Mouse (Mus musculus): ENCODE results near the gene Zfp936. TPM values are rescaled to one million over a fixed set of nuclear protein-coding genes. Genes with fewer than 3 reads are reported as not detected.
"Not testable (repeated sequence)": the region's sequence is repeated elsewhere in the genome, so short reads cannot be mapped to it uniquely, and the experiment has no call there.

Gene Zfp936
- not detected in 2 replicates for polyA plus RNA-seq (2016; fragmentation: Nextera tagmentation; extraction: Ambion mirVana)

DNA sequence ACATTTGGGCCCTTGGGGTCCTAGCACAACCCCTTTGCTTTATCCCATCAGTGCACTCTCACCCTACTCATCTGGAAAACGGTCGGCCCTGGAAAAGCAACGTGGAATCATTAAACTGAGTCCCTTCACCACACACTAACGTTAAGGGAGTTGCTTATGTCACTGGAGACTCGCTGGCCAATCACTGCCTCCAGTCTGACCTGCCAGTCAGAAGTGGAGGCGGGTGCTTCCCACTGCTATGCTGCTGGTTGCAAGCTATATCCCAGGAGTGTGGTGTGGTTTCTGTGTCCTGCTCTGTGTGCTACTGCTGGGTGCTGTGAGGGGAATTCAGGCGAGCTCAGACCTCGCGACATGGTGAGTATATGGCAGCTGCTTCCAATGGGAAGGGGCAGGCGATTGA lies at the start of gene Zfp936:
Zfp936 (plus strand) TSS at position 301 of the 400 bp plus-strand sequence.
- H3K27ac ChIP-seq, result not testable (repeated sequence)

GRCm38 (mm10) chr7:43077831-43078230 lies 36.2 kb upstream of the Zfp936 start:
- 96% methylated on average over 8 of the region's 8 CpGs for WGBS
- Histone ChIP-seq H3K4me3 (no peak overlapping the region), H3K36me3 (no peaks in the 10 kb centered on the region), H3K4me1 (no peaks in the 10 kb centered on the region), H3K9me3 (replicated peaks) (no peaks in the 10 kb centered on the region), H3K27me3 (ENCODE audit: low read depth, poor library complexity, severe bottlenecking) (no peaks in the 10 kb centered on the region), H3K27ac (no peak overlapping the region)
- no peak for DNase-seq (ENCODE audit: low spot score)

More for the DNA sequence above, at the start of gene Zfp936:
- not testable (repeated sequence) for H3K4me1 ChIP-seq; DNase-seq (ENCODE audit: low spot score); H3K36me3 ChIP-seq; H3K9me3 ChIP-seq (replicated peaks); H3K27me3 ChIP-seq (ENCODE audit: low read depth, poor library complexity, severe bottlenecking); H3K4me3 ChIP-seq
- 85% methylated on average over 10 of the region's 10 CpGs for whole genome bisulfite sequencing

DNA sequence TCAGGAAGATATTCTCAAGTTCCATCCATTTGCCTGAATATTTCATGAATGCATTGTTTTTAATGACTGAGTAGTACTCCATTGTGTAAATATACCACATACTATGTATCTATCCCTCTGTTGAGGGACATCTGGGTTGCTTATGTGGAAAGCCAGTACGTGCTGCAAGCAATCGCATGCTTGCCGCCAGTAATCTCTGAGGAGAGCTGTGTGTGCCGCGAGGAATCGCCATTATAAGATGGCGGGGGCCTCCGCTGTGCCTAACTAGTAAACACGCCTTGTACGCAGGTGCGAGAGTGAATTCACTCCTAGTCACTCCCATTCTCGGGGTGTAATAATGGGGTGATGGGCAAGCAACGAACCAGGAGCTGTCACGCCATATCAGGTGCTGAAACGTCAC lies 14.7 kb downstream of the Zfp936 start:
- not testable (repeated sequence) for H3K27ac ChIP-seq; DNase-seq (ENCODE audit: low spot score); H3K36me3 ChIP-seq; H3K4me1 ChIP-seq; H3K4me3 ChIP-seq; H3K27me3 ChIP-seq (ENCODE audit: low read depth, poor library complexity, severe bottlenecking)
- 95% methylated on average over 15 of the region's 15 CpGs for WGBS
- peaks cover 19% of the 10 kb centered on the region for H3K9me3 ChIP-seq (replicated peaks)

DNA sequence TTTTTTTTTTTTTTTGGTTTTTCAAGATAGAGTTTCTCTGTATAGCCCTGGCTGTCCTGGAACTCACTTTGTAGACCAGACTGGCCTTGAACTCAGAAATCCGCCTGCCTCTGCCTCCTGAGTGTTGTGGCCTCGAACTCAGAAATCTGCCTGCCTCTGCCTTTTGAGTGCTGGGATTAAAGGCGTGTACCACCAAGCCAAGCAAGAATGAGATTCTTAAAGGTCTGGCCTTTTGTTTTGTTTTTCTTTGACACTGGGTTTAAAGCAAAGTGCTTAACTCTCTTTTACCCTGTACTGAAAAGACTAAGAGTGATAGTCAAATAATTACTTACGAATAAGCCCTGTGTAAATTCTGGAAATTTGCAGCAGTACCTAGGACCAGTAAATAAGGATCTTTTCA lies 50.1 kb downstream of the Zfp936 start:
- not testable (repeated sequence) for H3K36me3 ChIP-seq; H3K27ac ChIP-seq; H3K4me3 ChIP-seq; H3K27me3 ChIP-seq (ENCODE audit: low read depth, poor library complexity, severe bottlenecking); DNase-seq (ENCODE audit: low spot score); H3K4me1 ChIP-seq
- H3K9me3 ChIP-seq (replicated peaks), result peaks cover 32% of the 10 kb centered on the region
- WGBS, result 79% methylated on average over 4 of the region's 4 CpGs

DNA sequence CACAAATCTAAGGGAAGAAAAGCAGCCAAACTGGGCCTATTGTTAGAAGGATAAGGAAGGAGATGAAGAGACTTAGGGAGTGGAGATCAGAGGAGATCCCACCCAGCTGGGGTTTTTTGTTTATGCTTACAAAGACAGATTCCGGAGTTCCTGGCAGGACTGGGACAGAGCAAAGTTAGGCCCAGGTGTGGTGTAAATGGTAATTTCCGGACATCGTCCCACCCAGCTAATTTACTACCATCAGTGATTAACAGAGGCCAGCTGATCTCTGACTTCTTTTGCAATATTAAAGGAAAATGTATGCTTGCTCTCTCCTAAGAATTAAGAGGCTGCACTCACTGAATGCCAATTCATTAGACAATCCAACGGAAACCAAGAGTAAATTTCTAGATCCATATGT lies 53.1 kb downstream of the Zfp936 start:
- H3K9me3 ChIP-seq (replicated peaks), result peaks cover 33% of the 10 kb centered on the region
- DNase-seq (ENCODE audit: low spot score); H3K27me3 ChIP-seq (ENCODE audit: low read depth, poor library complexity, severe bottlenecking); H3K27ac ChIP-seq; H3K36me3 ChIP-seq; H3K4me1 ChIP-seq; H3K4me3 ChIP-seq: not testable (repeated sequence)
- WGBS, result 86% methylated on average over 4 of the region's 4 CpGs

- WGBS, result 87% methylated on average over 1 of the region's 1 CpGs
- not testable (repeated sequence) for H3K36me3 ChIP-seq; H3K27me3 ChIP-seq (ENCODE audit: low read depth, poor library complexity, severe bottlenecking); H3K4me1 ChIP-seq; H3K27ac ChIP-seq; DNase-seq (ENCODE audit: low spot score); H3K4me3 ChIP-seq
- H3K9me3 ChIP-seq (replicated peaks), result peaks cover 34% of the 10 kb centered on the region
Measured at GRCm38 (mm10) chr7:43167811-43168210, 53.8 kb downstream of the Zfp936 start.

DNA sequence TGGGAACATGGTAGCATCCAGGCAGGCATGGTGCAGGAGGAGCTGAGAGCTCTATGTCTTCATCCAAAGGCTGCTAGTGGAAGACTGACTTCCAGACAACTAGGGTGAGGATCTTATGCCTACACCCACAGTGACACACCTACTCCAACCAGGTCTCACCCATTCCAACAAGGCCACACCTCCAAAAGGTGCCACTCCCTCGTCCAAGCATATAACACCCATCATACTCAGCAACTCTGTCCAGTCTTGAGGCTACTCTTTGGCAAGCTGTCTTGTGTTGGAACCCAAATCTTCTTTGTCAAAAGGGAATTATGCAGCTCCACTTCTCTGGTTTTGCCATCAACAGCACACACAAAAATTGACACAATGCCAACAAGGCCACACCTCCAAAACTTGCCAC lies 54.2 kb downstream of the Zfp936 start:
- peaks cover 35% of the 10 kb centered on the region for H3K9me3 ChIP-seq (replicated peaks)
- not testable (repeated sequence) for DNase-seq (ENCODE audit: low spot score); H3K36me3 ChIP-seq; H3K4me1 ChIP-seq; H3K27me3 ChIP-seq (ENCODE audit: low read depth, poor library complexity, severe bottlenecking); H3K4me3 ChIP-seq; H3K27ac ChIP-seq
- WGBS, result 65% methylated on average over 1 of the region's 1 CpGs

- no peak for DNase-seq (ENCODE audit: low spot score)
- no peaks in the 10 kb centered on the region for H3K27me3 ChIP-seq (ENCODE audit: low read depth, poor library complexity, severe bottlenecking)
- H3K4me3 ChIP-seq, result no peak overlapping the region
- no peaks in the 10 kb centered on the region for H3K4me1 ChIP-seq
- peaks cover 23% of the 10 kb centered on the region for H3K9me3 ChIP-seq (replicated peaks)
- H3K27ac ChIP-seq, result no peak overlapping the region
- 90% methylated on average over 14 of the region's 14 CpGs for WGBS
- no peaks in the 10 kb centered on the region for H3K36me3 ChIP-seq
Measured at GRCm38 (mm10) chr7:43177003-43177702, 63.1 kb downstream of the Zfp936 start.

DNA sequence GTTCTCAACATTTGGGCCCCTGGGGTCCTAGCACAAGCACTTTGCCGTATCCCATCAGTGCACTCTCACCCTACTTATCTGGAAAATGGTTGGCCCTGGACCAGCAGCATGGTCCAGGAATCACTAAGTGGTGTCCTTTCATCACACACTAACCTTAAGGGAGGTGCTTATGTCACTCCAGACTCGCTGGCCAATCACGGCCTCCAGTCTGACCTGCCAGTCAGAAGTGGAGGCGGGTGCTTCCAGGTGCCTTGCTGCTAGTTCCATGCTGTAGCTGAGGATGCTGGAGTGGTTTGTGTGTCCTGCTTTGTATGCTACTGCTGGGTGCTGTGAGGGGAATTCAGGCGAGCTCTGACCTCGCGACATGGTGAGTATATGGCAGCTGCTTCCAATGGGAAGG lies 99.8 kb downstream of the Zfp936 start:
- not testable (repeated sequence) for H3K4me1 ChIP-seq; H3K4me3 ChIP-seq; H3K9me3 ChIP-seq (replicated peaks); H3K36me3 ChIP-seq; H3K27ac ChIP-seq; H3K27me3 ChIP-seq (ENCODE audit: low read depth, poor library complexity, severe bottlenecking); DNase-seq (ENCODE audit: low spot score)
- 85% methylated on average over 7 of the region's 7 CpGs for WGBS

Small RNA genes lying within 50 kb of the gene (microRNA-seq; reads per million reads assigned to microRNA genes)
- gene Gm22707, result not detected

Other genes starting within 250 kb of the Zfp936 start
- not detected in 2 replicates for gene Gm2381, start 247.0 kb upstream of the Zfp936 start, polyA plus RNA-seq (2016; fragmentation: Nextera tagmentation; extraction: Ambion mirVana)
- gene Vmn2r63, start 180.4 kb upstream of the Zfp936 start, polyA plus RNA-seq (2016; fragmentation: Nextera tagmentation; extraction: Ambion mirVana), result not detected in 2 replicates
- not detected in 2 replicates for gene Gm9268, start 95.5 kb upstream of the Zfp936 start, polyA plus RNA-seq (2016; fragmentation: Nextera tagmentation; extraction: Ambion mirVana)
- 8.4 and 11.0 TPM in 2 replicates for gene Zfp715, start 199.1 kb downstream of the Zfp936 start, polyA plus RNA-seq (2016; fragmentation: Nextera tagmentation; extraction: Ambion mirVana)
- gene Siglecf, start 237.1 kb downstream of the Zfp936 start, polyA plus RNA-seq (2016; fragmentation: Nextera tagmentation; extraction: Ambion mirVana), result 0.20 and 0.29 TPM in 2 replicates

All from limb, embryonic 10.5 days (tissue).